Mouse (Mus musculus): Measurements from ENCODE around the gene E330021D16Rik. TPM values are rescaled to one million over a fixed set of nuclear protein-coding genes. Genes with fewer than 3 reads are reported as not detected.
A peak's percentile ranks its signal among the peaks of the same experiment; 100 is the strongest.

Gene E330021D16Rik
- polyA plus RNA-seq, 1 experiment from 2014 or later = not detected

- no peak for ATAC-seq (ENCODE audit: low read depth)
- WGBS = 86% methylated on average over 5 of the region's 5 CpGs
- H3K27ac ChIP-seq (ENCODE audit: low read depth, low read length) = no peak overlapping the region
Measured at GRCm38 (mm10) chr6:136413856-136414362, 1.5 kb downstream of the E330021D16Rik start.

GRCm38 (mm10) chr6:136407608-136408192 lies 7.7 kb downstream of the E330021D16Rik start:
- Histone ChIP-seq H3K4me1 (ENCODE audit: control insufficient read depth, insufficient read depth, low read length) (no peaks in the 10 kb centered on the region), H3K27ac (ENCODE audit: low read depth, low read length) (no peak overlapping the region), H3K4me2 (ENCODE audit: low read depth, low read length) (no peak overlapping the region), H3K9me3 (ENCODE audit: control insufficient read depth, low read length) (no peaks in the 10 kb centered on the region), H3K36me3 (ENCODE audit: control insufficient read depth, insufficient read depth, low read length) (no peaks in the 10 kb centered on the region), H3K4me3 (ENCODE audit: low read depth, low read length) (no peak overlapping the region), H3K9ac (replicated peaks; ENCODE audit: low read depth, low read length) (no peak overlapping the region), H3K27me3 (ENCODE audit: control insufficient read depth, insufficient read depth, low read length) (no peaks in the 10 kb centered on the region)
- WGBS = 88% methylated on average over 2 of the region's 2 CpGs
- ATAC-seq (ENCODE audit: low read depth) = no peak

More at GRCm38 (mm10) chr6:136413856-136414362, 1.5 kb downstream of the E330021D16Rik start:
- H3K4me3 ChIP-seq (ENCODE audit: low read depth, low read length) = no peak overlapping the region
- no peaks in the 10 kb centered on the region for H3K27me3 ChIP-seq (ENCODE audit: control insufficient read depth, insufficient read depth, low read length)
- no peaks in the 10 kb centered on the region for H3K36me3 ChIP-seq (ENCODE audit: control insufficient read depth, insufficient read depth, low read length)
- H3K4me2 ChIP-seq (ENCODE audit: low read depth, low read length) = no peak overlapping the region
- H3K9ac ChIP-seq (replicated peaks; ENCODE audit: low read depth, low read length) = no peak overlapping the region
- H3K9me3 ChIP-seq (ENCODE audit: control insufficient read depth, low read length) = no peaks in the 10 kb centered on the region
- no peaks in the 10 kb centered on the region for H3K4me1 ChIP-seq (ENCODE audit: control insufficient read depth, insufficient read depth, low read length)

- WGBS = 95% methylated on average over 9 of the region's 9 CpGs
- ATAC-seq (ENCODE audit: low read depth) = no peak
- H3K4me1 ChIP-seq (ENCODE audit: control insufficient read depth, insufficient read depth, low read length) = no peaks in the 10 kb centered on the region
- no peak overlapping the region for H3K4me3 ChIP-seq (ENCODE audit: low read depth, low read length)
- H3K27me3 ChIP-seq (ENCODE audit: control insufficient read depth, insufficient read depth, low read length) = no peaks in the 10 kb centered on the region
- H3K9me3 ChIP-seq (ENCODE audit: control insufficient read depth, low read length) = no peaks in the 10 kb centered on the region
- H3K36me3 ChIP-seq (ENCODE audit: control insufficient read depth, insufficient read depth, low read length) = no peaks in the 10 kb centered on the region
- H3K4me2 ChIP-seq (ENCODE audit: low read depth, low read length) = no peak overlapping the region
- H3K27ac ChIP-seq (ENCODE audit: low read depth, low read length) = no peak overlapping the region
- no peak overlapping the region for H3K9ac ChIP-seq (replicated peaks; ENCODE audit: low read depth, low read length)
Measured at GRCm38 (mm10) chr6:136396860-136397259, 18.5 kb downstream of the E330021D16Rik start.

GRCm38 (mm10) chr6:136390262-136390661 lies 25.1 kb downstream of the E330021D16Rik start:
- ATAC-seq (ENCODE audit: low read depth) = no peak
- no peak overlapping the region for H3K4me2 ChIP-seq (ENCODE audit: low read depth, low read length)
- 59% methylated on average over 9 of the region's 9 CpGs for WGBS

GRCm38 (mm10) chr6:136385287-136385686 lies 30.1 kb downstream of the E330021D16Rik start:
- Histone ChIP-seq H3K9me3 (ENCODE audit: control insufficient read depth, low read length) (no peaks in the 10 kb centered on the region), H3K4me2 (ENCODE audit: low read depth, low read length) (no peak overlapping the region), H3K4me3 (ENCODE audit: low read depth, low read length) (no peak overlapping the region), H3K9ac (replicated peaks; ENCODE audit: low read depth, low read length) (no peak overlapping the region), H3K27ac (ENCODE audit: low read depth, low read length) (no peak overlapping the region), H3K4me1 (ENCODE audit: control insufficient read depth, insufficient read depth, low read length) (no peaks in the 10 kb centered on the region), H3K36me3 (ENCODE audit: control insufficient read depth, insufficient read depth, low read length) (no peaks in the 10 kb centered on the region), H3K27me3 (ENCODE audit: control insufficient read depth, insufficient read depth, low read length) (no peaks in the 10 kb centered on the region)
- ATAC-seq (ENCODE audit: low read depth) = no peak
- 74% methylated on average over 7 of the region's 7 CpGs for WGBS

More at GRCm38 (mm10) chr6:136390262-136390661, 25.1 kb downstream of the E330021D16Rik start:
- Histone ChIP-seq H3K9ac (replicated peaks; ENCODE audit: low read depth, low read length) (no peak overlapping the region), H3K4me3 (ENCODE audit: low read depth, low read length) (no peak overlapping the region), H3K27ac (ENCODE audit: low read depth, low read length) (no peak overlapping the region), H3K27me3 (ENCODE audit: control insufficient read depth, insufficient read depth, low read length) (no peaks in the 10 kb centered on the region), H3K4me1 (ENCODE audit: control insufficient read depth, insufficient read depth, low read length) (no peaks in the 10 kb centered on the region), H3K9me3 (ENCODE audit: control insufficient read depth, low read length) (no peaks in the 10 kb centered on the region), H3K36me3 (ENCODE audit: control insufficient read depth, insufficient read depth, low read length) (no peaks in the 10 kb centered on the region)

GRCm38 (mm10) chr6:136383218-136383617 lies 32.2 kb downstream of the E330021D16Rik start:
- Histone ChIP-seq H3K4me2 (ENCODE audit: low read depth, low read length) (no peak overlapping the region), H3K4me3 (ENCODE audit: low read depth, low read length) (no peak overlapping the region), H3K4me1 (ENCODE audit: control insufficient read depth, insufficient read depth, low read length) (no peaks in the 10 kb centered on the region), H3K27ac (ENCODE audit: low read depth, low read length) (no peak overlapping the region), H3K9ac (replicated peaks; ENCODE audit: low read depth, low read length) (no peak overlapping the region), H3K27me3 (ENCODE audit: control insufficient read depth, insufficient read depth, low read length) (no peaks in the 10 kb centered on the region), H3K36me3 (ENCODE audit: control insufficient read depth, insufficient read depth, low read length) (no peaks in the 10 kb centered on the region), H3K9me3 (ENCODE audit: control insufficient read depth, low read length) (no peaks in the 10 kb centered on the region)
- WGBS = 93% methylated on average over 3 of the region's 3 CpGs
- ATAC-seq (ENCODE audit: low read depth) = no peak

GRCm38 (mm10) chr6:136376097-136376496 lies 39.3 kb downstream of the E330021D16Rik start:
- no peak overlapping the region for H3K9ac ChIP-seq (replicated peaks; ENCODE audit: low read depth, low read length)
- H3K36me3 ChIP-seq (ENCODE audit: control insufficient read depth, insufficient read depth, low read length) = no peaks in the 10 kb centered on the region
- H3K4me3 ChIP-seq (ENCODE audit: low read depth, low read length) = no peak overlapping the region
- H3K9me3 ChIP-seq (ENCODE audit: control insufficient read depth, low read length) = no peaks in the 10 kb centered on the region
- H3K4me1 ChIP-seq (ENCODE audit: control insufficient read depth, insufficient read depth, low read length) = no peaks in the 10 kb centered on the region
- H3K27me3 ChIP-seq (ENCODE audit: control insufficient read depth, insufficient read depth, low read length) = no peaks in the 10 kb centered on the region
- ATAC-seq (ENCODE audit: low read depth) = no peak
- no peak overlapping the region for H3K27ac ChIP-seq (ENCODE audit: low read depth, low read length)
- no peak overlapping the region for H3K4me2 ChIP-seq (ENCODE audit: low read depth, low read length)

GRCm38 (mm10) chr6:136364430-136365098 lies 50.8 kb downstream of the E330021D16Rik start:
- Histone ChIP-seq H3K27ac (ENCODE audit: low read depth, low read length) (no peak overlapping the region), H3K9ac (replicated peaks; ENCODE audit: low read depth, low read length) (no peak overlapping the region), H3K4me2 (ENCODE audit: low read depth, low read length) (no peak overlapping the region), H3K36me3 (ENCODE audit: control insufficient read depth, insufficient read depth, low read length) (no peaks in the 10 kb centered on the region), H3K4me1 (ENCODE audit: control insufficient read depth, insufficient read depth, low read length) (no peaks in the 10 kb centered on the region), H3K9me3 (ENCODE audit: control insufficient read depth, low read length) (no peaks in the 10 kb centered on the region), H3K27me3 (ENCODE audit: control insufficient read depth, insufficient read depth, low read length) (no peaks in the 10 kb centered on the region), H3K4me3 (ENCODE audit: low read depth, low read length) (no peak overlapping the region)
- peak; percentile 61; the same call in 1 of the 2 replicates for ATAC-seq (ENCODE audit: low read depth)
- WGBS = 74% methylated on average over 12 of the region's 12 CpGs

- ATAC-seq (ENCODE audit: low read depth) = no peak
- WGBS = 78% methylated on average over 4 of the region's 4 CpGs
Measured at GRCm38 (mm10) chr6:136364008-136364407, 51.4 kb downstream of the E330021D16Rik start.

More at GRCm38 (mm10) chr6:136364008-136364407, 51.4 kb downstream of the E330021D16Rik start:
- no peaks in the 10 kb centered on the region for H3K9me3 ChIP-seq (ENCODE audit: control insufficient read depth, low read length)
- H3K36me3 ChIP-seq (ENCODE audit: control insufficient read depth, insufficient read depth, low read length) = no peaks in the 10 kb centered on the region
- no peaks in the 10 kb centered on the region for H3K27me3 ChIP-seq (ENCODE audit: control insufficient read depth, insufficient read depth, low read length)
- H3K27ac ChIP-seq (ENCODE audit: low read depth, low read length) = no peak overlapping the region
- H3K4me3 ChIP-seq (ENCODE audit: low read depth, low read length) = no peak overlapping the region
- no peak overlapping the region for H3K9ac ChIP-seq (replicated peaks; ENCODE audit: low read depth, low read length)
- H3K4me1 ChIP-seq (ENCODE audit: control insufficient read depth, insufficient read depth, low read length) = no peaks in the 10 kb centered on the region
- H3K4me2 ChIP-seq (ENCODE audit: low read depth, low read length) = no peak overlapping the region

Measured in neural tube, embryonic 14.5 days (tissue).